28 mouse cellular contexts compared by ENCODE assay signal in the genomic region with DNA sequence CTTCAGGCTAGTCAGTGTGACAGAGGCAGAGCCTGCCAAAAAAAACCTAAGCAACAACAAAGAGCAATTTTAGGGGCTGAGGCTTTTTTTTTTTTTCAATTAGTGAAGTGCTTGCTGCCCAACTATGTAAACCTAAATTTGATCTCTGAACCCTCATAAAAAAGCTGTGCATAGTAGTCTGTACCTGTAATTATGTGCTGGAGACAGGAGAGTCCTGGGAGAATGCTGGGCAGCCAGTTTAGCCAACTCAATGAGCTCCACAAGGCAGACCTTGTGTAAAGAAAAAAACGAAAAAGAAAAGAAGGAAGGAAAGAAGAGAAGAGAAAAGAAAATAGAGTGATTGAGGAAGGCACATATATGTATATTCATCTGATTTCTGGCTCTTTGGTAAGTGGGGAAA.
"Had no signal": no experiment of that assay in that cellular context is flagged by ENCODE, and none has a peak within 500 bp of the region (broad histone marks: within the 10 kb centered on the region; RNA-seq: fewer than 3 reads in every experiment).

No protein-coding gene starts in this region.

- H3K27me3 ChIP-seq: embryonic facial prominence, embryonic 12.5 days; embryonic facial prominence, embryonic 13.5 days; embryonic facial prominence, embryonic 15.5 days; forebrain, embryonic 12.5 days; forebrain, embryonic 13.5 days; forebrain, embryonic 15.5 days had no signal

- DNase-seq: cerebellum, adult 8-10 months; cerebellum, adult 9-10 months; cerebellum, adult 9-11 months; cerebellum, postnatal 10 days; cerebellum, postnatal 14 days; cerebellum, postnatal 25 days; cerebellum, postnatal 36 days; embryo, embryonic 11 days; forebrain, postnatal 0 days; gastrocnemius, adult 2 months; gastrocnemius, postnatal 10 days; gastrocnemius, postnatal 14 days; gastrocnemius, postnatal 25 days; gastrocnemius, postnatal 36 days; heart, adult 11 months; heart, adult 18-20 months; heart, adult 2 months had no signal

- H3K9ac ChIP-seq: embryonic facial prominence, embryonic 12.5 days; embryonic facial prominence, embryonic 13.5 days; embryonic facial prominence, embryonic 15.5 days; forebrain, embryonic 12.5 days; forebrain, embryonic 13.5 days; forebrain, embryonic 15.5 days; forebrain, postnatal 0 days had no signal

- H3K4me2 ChIP-seq: embryonic facial prominence, embryonic 12.5 days; embryonic facial prominence, embryonic 13.5 days; embryonic facial prominence, embryonic 15.5 days; forebrain, embryonic 12.5 days; forebrain, embryonic 13.5 days; forebrain, embryonic 15.5 days had no signal

- H3K4me3 ChIP-seq: embryonic facial prominence, embryonic 10.5 days; embryonic facial prominence, embryonic 12.5 days; embryonic facial prominence, embryonic 13.5 days; embryonic facial prominence, embryonic 15.5 days; erythroblast, embryonic 14.5 days; forebrain, embryonic 10.5 days; forebrain, embryonic 12.5 days; forebrain, embryonic 13.5 days; forebrain, embryonic 15.5 days; gastrocnemius, adult 2 months; heart, adult 2 months had no signal

- H3K9me3 ChIP-seq: embryonic facial prominence, embryonic 10.5 days; embryonic facial prominence, embryonic 12.5 days; embryonic facial prominence, embryonic 13.5 days; embryonic facial prominence, embryonic 15.5 days; forebrain, embryonic 10.5 days; forebrain, embryonic 12.5 days; forebrain, embryonic 13.5 days; forebrain, embryonic 15.5 days had no signal

- H3K27ac ChIP-seq: embryonic facial prominence, embryonic 10.5 days; embryonic facial prominence, embryonic 12.5 days; embryonic facial prominence, embryonic 13.5 days; embryonic facial prominence, embryonic 15.5 days; forebrain, embryonic 10.5 days; forebrain, embryonic 12.5 days; forebrain, embryonic 13.5 days; forebrain, embryonic 15.5 days; gastrocnemius, adult 2 months; heart, adult 2 months had no signal

- H3K4me1 ChIP-seq: embryonic facial prominence, embryonic 10.5 days; embryonic facial prominence, embryonic 12.5 days; embryonic facial prominence, embryonic 13.5 days; embryonic facial prominence, embryonic 15.5 days; forebrain, embryonic 10.5 days; forebrain, embryonic 12.5 days; forebrain, embryonic 13.5 days; forebrain, embryonic 15.5 days had no signal

- ATAC-seq: forebrain, embryonic 13.5 days; forebrain, embryonic 14.5 days; forebrain, embryonic 15.5 days; forebrain, embryonic 16.5 days; forebrain, postnatal 0 days had no signal
